Mouse (Mus musculus) retina, postnatal 7 days (tissue): ENCODE measurements around the gene Gm8947.
"Not testable (repeated sequence)": the region's sequence is repeated elsewhere in the genome, so short reads cannot be mapped to it uniquely, and the experiment has no call there.

Experiments
- DNase-seq: peaks from one replicate; pipeline ENCODE4 v3.0.0-alpha.2; 2012; ENCODE audit warnings: low read depth, low spot score

Gm8947 gene

GRCm38 (mm10) chr1:151180167-151180566 is 12.0 kb upstream of the Gm8947 start:
- no peak for DNase-seq

- not testable (repeated sequence) for DNase-seq
These were observed 9.9 kb upstream of the Gm8947 start, which contains the start of gene Gm47985 for GRCm38 (mm10) chr1:151182266-151182665. Gm47985 (plus strand) TSS chr1:151182537.

DNA sequence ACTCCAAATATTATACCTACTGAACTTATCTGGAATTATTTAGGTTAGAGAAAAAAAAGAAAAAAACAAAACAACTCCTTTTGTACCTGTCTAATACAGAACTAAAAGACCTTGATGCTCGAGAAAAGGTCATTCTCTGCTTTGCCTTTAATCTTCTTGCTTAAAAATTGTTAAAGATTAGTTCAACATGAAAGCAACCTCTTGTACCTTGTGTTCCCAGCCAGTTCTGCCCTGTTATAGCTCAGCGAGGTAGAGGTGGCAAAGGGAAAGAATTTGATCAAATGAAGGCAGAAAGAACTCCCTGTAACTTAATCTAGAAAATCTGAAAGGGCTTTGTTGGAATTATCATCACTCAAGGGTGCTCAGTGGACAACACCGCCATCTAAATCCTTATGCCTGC is 6.0 kb upstream of the Gm8947 start:
- DNase-seq: not testable (repeated sequence)

GRCm38 (mm10) chr1:151186879-151187424 is 5.2 kb upstream of the Gm8947 start:
- DNase-seq: not testable (repeated sequence)

DNA sequence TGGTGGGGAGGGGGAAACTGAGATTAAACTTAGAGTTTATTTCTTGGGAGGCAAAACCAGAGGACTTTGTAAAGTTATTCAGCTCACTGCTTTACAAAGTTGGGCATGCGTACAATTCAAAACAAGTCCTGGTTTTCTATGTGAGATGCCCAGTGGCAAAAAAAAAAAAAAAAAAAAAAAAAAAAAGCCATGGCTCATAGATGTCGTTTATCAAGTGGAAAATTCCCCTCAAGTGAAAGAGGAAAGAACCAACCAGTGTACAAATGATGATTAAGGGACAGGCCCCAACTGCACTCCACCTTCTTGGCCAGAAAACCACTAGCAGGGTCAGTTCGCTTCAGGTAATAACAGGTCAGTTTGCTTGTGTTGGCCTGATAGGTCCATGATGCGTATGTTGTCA is 3.7 kb upstream of the Gm8947 start:
- no peak for DNase-seq

GRCm38 (mm10) chr1:151192739-151193138 is 563 bp downstream of the Gm8947 start:
- not testable (repeated sequence) for DNase-seq

GRCm38 (mm10) chr1:151195986-151196385 is 3.8 kb downstream of the Gm8947 start:
- not testable (repeated sequence) for DNase-seq

GRCm38 (mm10) chr1:151196690-151197089 is 4.5 kb downstream of the Gm8947 start:
- not testable (repeated sequence) for DNase-seq

DNA sequence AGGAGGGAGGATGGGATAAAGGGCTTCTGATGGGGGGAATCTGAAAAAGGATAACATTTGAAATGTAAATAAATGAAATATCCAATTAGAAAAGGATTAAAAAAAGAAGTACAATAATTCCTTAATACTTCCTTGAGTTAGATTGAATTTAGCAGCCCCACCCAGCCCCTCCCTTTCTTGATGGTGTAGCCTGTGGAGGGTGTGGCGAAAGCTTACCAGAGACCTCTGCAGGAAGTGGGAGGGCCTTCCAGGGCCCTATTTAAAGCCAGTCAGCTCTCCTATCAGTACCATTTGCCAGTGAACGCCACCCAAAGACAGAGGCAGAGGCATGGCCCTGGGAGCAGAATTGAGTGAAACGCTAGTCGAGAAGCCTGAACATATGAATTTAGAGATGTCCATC is 5.9 kb downstream of the Gm8947 start, which contains the start of gene Gm47995:
TSS of gene Gm47995 (plus strand) at position 329 of the 400 bp plus-strand sequence.
- not testable (repeated sequence) for DNase-seq

DNA sequence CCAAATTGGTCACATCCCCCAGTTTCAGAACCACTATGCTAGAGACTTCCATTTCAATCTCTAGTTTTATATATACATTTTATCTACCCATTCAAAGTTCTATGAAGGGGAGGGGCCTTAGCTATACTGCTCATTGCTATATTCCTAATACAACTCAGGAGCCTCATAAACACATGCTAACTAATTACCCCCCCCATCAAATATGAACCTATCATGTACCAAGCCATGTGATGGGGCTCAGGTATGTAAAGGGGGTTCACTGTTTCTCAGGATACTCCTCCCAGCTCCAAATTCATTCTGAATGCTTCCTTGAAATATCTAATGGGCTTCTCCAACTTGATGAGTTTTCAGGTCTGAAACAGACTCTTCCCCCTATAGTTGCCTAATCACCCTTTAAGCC is 8.4 kb downstream of the Gm8947 start:
- DNase-seq: not testable (repeated sequence)

DNA sequence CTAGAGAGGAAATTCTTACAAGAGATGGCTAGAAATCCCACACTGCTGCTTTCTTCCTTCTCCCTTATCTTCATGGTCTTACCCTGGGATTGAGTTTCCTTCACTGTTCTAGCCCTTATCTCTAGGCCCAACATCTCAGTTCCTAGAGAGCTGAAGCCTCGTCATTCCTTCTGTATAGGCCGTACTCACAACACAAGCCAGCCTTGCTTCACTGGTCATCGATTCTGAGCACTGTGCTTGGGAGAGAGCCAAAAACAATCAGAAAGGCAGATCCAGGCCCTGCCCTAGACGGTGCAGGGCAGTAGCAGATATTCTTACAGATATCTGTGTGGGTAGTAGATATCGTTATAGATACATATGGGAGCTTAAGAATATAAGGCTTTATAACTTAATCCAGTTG is 10.6 kb downstream of the Gm8947 start:
- not testable (repeated sequence) for DNase-seq

- DNase-seq: not testable (repeated sequence)
These were observed 11.6 kb downstream of the Gm8947 start, which contains the start of gene 3110040M04Rik for GRCm38 (mm10) chr1:151203818-151204217. 3110040M04Rik (plus strand) TSS chr1:151204121.

GRCm38 (mm10) chr1:151208493-151208892 is 16.3 kb downstream of the Gm8947 start:
- not testable (repeated sequence) for DNase-seq

- not testable (repeated sequence) for DNase-seq
These were observed 16.8 kb downstream of the Gm8947 start for GRCm38 (mm10) chr1:151208944-151209343.

DNA sequence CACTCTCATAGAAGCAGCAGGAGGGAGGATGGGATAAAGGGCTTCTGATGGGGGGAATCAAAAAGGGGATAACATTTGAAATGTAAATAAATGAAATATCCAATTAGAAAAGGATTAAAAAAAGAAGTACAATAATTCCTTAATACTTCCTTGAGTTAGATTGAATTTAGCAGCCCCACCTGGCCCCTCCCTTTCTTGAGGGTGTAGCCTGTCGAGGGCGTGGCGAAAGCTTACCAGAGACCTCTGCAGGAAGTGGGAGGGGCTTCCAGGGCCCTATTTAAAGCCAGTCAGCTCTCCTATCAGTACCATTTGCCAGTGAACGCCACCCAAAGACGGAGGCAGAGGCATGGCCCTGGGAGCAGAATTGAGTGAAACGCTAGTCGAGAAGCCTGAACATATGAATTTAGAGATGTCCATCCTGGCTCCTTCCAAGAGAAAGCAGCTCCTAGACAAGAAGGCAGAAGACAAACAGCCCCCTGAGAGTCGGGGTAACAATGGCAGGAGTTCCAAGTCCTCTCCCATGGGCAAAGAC is 17.7 kb downstream of the Gm8947 start, which contains the start of gene Gm47996:
TSS of gene Gm47996 (plus strand) at position 308 of the 532 bp plus-strand sequence.
- not testable (repeated sequence) for DNase-seq

DNA sequence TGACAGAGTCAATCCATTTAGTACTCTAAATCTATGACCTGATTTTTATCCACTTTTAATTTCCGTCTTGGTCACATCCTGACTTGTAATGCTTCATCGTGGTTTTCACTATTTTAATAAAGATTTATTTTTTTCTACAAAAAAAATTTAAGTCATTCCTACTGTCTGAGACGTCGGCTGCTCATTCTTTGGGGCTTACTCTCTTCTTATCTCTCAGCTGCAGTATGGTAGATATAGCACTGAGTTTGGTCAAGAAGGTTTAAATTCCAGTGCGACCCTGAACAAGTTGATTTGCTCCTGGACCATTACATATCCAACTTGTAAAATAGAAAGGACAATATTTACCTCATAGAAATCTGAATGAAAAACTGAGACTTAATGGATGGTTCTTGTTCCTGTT is 19.5 kb downstream of the Gm8947 start:
- DNase-seq: not testable (repeated sequence)

DNA sequence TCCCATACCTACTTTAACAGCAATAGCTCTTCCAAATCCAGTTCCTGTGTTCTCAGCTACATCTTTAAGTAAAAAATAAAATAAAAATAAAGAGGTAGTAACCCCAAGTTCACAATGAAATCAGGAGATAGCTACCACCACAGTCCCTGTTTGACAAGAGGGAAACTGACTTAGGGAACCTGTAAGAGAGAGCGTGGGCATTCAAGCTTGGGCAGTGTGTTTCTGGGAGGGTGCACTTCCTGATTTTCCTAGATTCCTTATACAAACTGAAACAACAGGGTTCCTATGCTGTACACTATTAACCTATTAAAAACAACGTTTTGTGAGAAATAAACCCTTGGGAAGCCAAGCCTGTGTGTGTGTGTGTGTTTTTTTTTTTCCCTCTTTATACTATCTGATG is 22.7 kb downstream of the Gm8947 start:
- DNase-seq: no peak

GRCm38 (mm10) chr1:151215985-151216384 is 23.8 kb downstream of the Gm8947 start:
- DNase-seq: no peak

DNA sequence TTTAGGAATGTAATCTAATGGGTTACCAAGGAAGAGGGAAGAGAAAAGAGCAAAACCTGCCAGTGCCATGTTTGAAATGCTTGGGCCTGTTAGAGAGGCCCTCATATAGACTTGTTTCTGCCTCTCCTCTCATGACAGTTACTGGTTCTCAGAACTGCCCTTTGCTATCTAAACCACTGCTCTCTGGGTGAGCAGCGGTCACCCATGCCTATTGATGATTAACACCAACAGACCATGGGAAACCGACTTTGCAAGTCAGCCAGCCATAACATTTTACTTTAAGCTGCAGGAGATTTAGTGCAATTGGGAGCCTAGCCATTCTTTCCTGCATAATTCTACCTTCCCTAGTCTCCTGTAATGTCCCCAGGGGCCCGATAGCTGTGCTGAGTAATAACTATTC is 24.2 kb downstream of the Gm8947 start:
- no peak for DNase-seq

- no peak for DNase-seq
These were observed 26.9 kb downstream of the Gm8947 start for GRCm38 (mm10) chr1:151219045-151219444.

DNA sequence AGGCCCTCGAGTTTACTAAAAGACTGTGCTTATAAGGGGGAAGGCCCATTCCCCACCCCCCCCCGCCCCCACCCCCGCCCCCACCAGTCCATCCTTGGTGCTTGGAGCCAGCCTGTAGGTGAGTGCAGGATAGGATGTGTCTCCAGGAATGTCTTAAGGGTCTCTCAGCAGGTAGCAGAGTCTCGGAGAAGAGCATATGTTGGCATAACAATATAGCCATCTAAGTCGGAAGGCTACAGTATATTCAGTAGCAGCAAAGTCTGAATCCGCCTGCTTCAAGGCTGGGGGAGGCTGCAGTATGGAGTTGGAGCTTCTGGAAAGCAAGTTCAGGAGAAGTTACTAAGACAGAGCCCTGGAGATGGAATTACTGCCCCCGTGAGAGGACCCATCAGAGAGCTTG is 27.9 kb downstream of the Gm8947 start:
- no peak for DNase-seq

GRCm38 (mm10) chr1:151222561-151223267 is 30.5 kb downstream of the Gm8947 start:
- DNase-seq: no peak

DNA sequence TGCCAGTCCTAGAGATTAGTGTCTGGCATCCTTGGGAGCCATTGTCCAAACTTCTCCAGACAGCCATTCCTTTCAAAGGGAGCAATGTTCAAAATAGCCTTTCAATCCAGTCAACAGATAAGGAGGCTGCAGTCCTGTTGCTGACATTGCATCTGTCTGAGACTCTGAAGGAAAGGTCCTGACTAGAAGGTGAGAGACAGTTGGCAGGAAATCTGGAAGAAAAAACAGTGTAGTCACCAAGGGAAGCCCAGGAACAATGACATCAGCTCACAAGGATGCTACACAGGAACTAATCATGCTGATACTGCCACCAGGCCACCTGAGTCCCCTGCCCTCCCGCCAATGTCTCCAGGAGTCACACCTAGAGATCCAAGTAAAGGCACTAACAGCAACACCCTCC is 31.2 kb downstream of the Gm8947 start:
- no peak for DNase-seq
